Mouse (Mus musculus): ENCODE data around the gene Ebf1.
A peak's percentile ranks its signal among the peaks of the same experiment; 100 is the strongest.
"Not testable (repeated sequence)": the region's sequence is repeated elsewhere in the genome, so short reads cannot be mapped to it uniquely, and the experiment has no call there.

The Ebf1 gene

DNA sequence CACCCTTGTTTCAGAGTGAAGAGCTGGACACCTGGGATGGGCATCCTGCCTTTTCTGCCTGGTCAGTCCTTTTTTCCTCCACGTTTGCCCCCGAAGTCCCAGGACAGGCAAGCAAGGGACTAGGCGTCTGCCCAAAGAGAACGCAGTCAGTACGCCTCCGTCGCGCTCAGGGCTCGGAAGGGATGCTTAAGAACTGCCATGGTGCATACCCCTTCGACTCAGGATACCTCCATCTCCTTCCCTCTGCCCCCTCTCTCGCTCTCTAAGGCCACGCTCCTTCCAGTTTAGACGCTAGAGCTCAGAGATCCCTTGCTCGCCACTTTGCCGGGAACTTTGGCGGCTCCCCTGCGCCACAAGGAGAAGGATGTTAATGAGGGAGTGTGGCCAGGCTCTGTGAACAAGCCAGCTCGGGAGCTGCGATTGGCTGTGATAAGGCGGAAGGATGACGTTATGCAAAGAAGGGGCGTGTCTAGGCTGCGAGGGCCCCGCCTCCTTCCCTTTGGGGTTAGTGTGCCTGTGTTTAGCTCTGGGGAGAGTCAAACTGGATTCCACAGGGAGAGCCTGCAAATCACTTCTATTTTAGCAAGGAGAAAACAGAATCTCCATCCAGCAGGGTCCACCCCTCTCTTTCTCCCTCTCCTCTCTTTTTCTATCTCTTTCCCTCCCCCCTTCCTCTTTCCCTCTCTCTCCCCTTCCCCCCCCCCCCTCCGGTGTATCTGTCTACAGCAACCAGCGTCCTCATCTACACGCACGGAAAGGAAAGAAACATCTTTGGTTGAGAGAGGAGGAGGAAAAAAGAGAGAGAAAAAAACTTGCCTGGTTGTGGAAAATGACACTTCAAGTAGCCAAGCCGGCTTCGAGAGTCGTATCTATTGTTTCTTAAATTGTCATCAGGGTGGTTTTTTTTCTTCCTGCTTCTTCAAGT is at the start of gene Ebf1:
TSS of gene Ebf1 (plus strand) at position 530 of the 925 bp plus-strand sequence.
- DNase-seq, result peak; percentile 95

DNA sequence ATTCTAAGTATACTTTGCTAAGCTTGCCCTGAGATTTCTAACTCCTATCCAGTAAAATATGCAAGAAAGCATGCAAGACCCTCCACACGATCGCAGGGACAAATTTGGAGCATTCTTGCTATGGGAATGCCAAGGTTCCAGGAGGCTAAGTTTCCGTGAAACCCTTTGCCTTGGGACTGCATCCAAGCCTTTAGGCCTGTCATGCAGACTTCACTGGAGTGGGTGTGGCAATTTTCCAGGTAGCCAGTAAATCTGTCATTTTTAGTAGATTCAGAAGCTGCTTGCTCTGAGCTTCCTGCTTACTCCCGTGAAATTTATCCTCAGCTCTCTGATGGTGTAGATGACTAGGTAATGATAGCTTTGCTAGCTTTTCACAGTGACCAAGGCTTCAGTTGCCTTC is 46.8 kb upstream of the Ebf1 start:
- DNase-seq, result not testable (repeated sequence)

DNA sequence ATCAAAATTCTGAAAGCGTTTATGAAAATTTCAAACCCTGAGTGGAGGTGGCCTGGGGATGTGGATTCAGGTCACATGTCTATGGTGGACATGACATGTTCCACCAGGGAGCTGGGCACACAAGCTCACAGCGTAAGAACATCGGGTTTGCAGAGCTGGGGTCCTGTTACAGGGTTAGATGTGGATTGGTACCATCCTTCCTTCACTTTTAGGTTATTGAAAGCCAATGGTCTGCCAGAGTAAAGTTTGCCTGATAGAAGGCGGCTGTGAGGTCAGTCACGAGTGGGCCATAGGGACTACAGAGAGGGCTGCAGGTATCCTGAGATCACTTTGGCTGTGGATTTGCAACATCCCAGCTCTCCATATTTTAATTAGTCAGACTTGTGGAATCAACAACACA is 44.3 kb upstream of the Ebf1 start:
- no peak for DNase-seq

DNA sequence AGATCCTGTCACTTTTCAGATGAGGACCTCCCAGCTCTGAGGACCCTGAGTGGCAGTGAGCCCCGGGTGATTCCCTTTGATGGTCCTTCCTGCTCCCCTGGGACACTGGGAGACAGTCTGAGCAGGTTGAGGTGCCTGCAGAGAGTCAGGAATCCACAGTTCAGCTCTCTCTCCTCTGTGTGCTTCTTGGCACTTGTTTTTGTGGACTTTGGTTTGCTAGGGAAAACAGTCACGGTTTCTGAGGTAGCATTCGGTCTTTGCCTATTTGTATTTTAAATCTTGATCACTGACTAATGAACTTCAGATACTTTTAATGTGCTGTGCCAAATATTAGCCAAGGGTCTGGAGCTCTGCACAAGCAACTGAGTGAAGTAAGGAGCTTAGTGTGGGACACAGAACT is 43.7 kb upstream of the Ebf1 start:
- DNase-seq, result peak; percentile 38

DNA sequence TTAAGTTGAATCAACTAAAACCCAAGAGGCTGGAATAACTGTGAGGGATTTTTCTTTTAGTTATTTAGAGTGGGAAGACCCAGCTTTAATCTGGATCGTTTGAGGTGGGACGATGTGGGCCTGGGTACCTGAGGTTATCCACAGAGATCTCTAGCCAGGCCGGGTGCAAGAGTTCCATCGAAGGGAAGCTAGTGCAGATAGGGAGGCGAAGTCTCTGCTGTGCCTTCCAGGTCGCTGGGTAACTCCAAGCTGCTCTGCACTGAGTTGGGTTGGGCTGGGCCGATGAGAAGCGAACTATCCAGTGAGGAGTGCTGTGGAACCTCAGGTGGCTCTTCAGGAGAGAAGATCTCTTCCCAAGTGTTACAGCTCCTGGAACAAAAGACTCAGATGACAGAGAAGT is 42.7 kb upstream of the Ebf1 start:
- DNase-seq, result no peak

DNA sequence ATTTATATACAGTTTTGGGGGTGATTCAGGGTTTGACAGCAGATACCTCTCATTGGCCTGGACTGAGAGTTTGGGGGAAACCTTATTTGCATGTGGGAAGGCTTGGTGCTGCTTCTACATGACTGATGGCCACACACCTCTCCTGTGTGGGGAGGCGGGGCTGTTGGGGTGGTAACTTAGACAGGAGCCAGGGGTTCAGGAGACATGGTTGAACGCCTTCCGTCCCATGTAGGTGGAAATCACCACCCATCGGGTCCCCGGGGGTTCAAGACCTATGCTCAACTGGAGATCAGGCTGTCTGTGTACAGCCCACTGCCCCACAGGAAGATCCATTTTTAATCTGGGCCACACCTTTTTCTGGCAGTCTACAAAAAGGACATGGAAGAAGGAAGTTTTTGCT is 42.3 kb upstream of the Ebf1 start:
- no peak for DNase-seq

DNA sequence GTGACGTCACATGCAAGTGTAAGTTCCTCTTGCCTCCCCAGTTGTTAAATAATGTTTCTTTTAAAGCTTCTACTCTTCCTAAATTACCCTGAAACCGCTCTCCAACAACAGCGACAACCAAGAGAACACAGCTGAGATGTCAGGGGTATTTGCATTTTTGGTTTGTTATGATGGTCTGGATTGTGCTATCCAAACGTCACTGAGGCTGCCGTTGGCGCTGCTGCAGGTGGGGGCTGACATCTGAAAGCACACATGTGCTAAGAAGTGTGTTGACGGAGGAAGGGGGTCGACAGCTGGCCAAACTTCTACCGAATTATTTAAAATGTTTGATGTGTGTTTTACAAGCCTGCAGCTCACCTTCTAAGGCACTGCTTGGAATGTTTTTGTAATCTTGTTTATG is 39.2 kb upstream of the Ebf1 start:
- no peak for DNase-seq

DNA sequence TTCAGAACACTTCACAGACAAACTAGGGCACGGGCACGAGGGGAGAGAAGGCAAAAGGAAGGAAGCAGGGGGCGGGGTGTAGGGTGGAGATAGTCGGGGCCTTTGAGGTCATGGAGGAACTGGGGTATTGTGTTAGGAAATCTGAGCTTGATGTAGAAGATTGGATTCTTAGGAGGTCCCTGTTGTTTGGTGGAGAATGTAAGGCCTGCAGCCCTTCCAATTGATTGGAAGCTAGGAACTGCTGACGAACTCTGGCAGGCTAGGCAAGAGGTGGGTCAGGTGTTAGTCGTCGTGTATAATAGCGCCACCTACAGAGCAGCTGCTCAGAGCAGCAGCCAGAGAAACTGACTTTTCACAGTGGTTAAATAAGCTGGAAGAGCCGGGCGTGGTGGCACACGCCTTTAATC is 35.8 kb upstream of the Ebf1 start:
- peak; percentile 69 for DNase-seq

DNA sequence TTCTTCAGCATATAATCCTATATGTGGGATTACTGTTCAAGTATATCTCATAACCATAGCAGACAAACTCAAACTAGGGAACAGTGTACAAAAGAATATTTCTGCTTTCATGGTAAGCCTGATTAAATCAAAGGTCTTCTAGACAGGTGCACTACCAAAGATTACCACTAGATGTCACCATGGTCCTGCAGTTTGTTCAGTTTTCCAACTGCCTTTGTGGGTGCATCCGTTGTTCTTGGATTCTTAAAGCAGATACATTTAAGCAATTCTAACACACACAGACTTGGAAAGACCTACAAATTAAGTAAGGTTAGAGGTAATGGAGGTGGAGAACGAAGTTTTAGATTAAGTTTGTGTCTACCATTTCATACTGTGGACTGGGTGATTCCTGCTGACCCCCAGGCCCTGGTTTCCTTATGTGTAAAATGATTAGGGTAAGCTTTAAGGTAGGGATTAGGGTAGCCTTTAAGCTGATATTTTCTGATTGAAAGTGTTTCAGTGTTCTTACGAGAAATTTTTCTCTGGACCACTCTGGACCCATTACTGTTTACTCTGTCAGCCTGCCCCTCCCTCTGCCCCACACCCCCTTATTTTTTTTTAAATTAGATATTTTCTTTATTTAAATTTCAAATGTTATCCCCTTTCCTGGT is 30.9 kb upstream of the Ebf1 start:
- DNase-seq, result peak; percentile 79

DNA sequence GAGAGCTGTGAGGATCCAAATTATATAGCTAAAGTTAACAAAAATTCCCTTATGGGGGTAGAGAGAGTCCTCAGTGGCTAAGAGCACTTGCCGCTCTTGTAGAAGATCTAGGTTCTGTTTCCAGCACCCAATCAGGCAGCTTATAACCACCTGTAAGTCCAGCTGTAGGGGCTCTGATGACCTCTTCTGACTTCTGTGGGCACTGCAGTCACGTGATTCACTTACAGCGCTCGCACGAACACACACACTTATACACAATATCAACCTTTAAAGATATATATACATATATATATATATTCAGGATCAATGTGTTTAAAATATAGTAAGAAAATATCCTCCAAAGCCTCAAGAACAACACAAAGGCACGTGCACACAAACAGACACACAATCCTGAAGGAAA is 24.1 kb upstream of the Ebf1 start:
- DNase-seq, result no peak

DNA sequence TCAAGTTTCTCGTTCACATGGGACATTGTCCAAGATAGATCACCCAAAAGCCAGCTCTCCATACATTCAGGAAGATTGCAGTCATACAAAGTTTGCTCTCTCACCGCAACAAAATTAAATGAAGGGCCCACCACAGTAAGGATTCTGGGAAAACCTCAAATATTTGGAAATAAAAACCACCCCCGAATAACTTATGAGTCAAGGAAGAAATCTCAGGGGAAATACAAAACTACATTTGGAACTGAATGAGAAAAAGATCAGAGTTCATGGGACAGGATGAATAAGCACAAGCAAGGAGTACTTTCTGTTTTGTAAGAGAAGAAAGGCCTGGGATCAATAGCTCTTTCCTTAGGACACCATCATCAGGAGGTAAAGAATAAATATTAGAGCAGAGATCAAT is 22.3 kb upstream of the Ebf1 start:
- DNase-seq, result no peak

DNA sequence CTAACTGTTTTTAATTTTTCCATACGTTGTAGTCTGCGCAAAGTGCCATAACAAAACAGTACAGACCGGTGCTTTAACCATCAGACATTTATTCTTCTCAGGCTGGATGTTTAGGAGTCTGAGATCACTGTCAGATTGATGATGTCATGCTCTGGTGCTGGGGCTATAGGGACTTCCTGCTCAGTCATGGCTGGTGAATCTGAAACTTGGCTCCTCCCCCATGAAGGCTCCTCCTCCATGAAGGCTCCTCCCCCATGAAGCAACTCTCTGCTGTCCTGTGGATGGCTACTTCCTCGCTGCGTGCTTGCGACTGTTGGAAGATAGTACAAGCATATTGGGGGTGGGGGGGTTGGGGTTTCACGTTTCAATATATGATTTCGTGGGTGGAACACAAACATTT is 10.2 kb upstream of the Ebf1 start:
- DNase-seq, result no peak

DNA sequence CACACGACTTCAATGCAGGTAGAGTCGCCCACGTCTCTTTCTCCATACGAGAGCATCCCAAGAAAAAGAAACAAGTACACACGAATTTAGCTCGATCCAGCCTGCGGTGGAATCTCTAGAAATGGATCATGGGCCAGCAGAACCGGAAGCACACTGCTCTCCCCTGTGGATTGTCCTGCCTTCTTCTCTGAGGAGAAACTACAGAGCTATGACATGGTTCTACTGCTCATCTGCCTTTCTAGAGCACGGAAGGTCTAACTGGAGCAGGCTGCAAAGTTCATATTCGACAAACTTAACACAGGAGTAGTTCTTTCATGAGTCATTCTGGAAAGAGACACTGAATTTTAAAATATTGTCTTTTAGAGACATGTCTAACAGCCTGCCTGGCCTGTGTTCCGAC is 8.5 kb upstream of the Ebf1 start:
- no peak for DNase-seq

DNA sequence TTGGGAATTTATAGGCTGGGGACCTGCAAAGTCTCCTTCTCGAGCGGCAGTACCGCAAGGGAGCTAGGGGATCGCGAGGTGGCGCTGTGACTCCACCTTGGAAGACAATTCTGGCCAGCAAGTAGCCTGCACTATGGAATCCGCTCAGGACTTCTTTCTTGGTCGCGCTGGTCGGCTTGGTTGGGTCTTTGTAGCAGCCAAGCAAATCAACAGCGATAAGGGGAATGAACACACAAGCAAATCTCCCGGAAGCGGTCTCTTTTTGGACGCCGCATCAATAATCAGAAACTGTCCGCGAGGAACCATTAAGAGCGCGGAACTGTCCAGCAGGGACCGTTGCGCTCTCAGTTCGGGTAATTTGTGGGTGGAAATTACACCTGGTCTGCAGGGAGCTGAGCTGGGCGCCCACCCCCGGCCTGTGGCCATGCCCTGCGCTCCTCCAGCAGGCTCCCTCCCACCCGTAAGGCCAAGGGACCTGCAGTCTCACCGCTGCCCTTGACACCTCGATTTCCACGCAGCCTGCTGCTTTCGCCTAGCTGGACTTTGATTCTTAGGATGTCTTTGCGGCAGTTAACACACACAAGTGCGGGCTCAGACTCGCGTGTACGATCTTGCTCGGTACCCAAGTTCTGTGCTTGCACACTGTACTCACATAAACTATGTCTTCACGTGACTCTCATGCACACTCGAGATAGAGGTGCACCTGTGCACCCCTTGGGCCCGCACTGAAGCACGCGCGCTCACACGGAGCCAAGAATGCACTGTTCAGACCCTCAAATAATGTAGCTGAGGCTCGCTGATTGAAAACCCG is 5.9 kb upstream of the Ebf1 start:
- peak; percentile 90 for DNase-seq

DNA sequence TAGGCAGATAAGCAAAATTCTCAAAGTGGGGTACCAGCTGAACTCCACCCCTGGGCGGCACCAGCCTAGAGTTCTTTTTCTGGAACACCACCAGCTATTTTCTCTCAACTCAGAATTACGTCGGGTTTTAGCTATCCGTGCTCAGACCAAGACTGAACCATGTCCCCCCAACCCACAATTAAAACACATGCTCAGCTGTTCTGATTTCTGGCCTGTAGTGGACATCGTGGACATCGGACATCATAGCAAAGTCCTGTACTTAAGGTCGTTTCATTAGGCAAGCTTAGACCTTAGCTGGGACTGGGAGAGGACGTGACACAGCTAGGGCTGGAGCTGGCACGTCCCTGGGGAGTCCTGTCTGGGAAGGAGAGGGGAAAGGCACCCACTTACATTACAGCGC is 5.0 kb upstream of the Ebf1 start:
- no peak for DNase-seq

DNA sequence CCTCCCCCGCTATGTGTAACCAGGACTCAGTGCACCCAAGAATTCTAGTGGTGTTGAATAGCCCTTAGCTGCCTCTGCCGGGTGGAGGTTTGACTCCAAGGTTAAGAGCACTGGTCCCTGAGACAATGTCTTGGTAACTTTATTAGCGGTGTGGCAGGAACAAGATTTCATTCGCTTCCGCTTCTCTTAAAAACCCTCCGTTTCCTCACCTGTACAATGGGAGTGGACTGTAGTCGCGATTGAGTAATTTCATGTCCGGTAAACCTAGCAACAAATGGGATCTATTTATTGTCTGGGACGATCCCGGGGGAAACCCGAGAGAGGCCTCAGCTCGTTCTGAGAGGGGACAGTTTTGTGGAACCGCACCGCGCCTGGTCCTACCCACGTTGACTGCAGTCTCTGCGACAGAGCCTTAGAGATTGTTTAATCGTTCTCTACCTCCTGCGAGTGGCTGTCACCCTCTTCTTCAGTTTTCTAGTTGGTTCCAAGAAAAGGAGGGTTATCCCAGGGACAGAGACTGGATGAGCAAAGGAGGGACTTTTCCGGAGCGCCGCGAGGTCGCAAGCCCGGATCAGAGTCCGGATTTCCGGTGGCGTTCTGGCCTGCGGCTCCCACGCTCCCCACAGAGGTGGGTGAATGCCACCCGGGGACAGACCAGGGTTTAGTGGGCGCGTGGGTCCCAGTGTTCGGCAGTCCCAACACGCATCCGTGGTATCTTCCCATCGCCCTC is 4.3 kb upstream of the Ebf1 start:
- peak; percentile 56 for DNase-seq

DNA sequence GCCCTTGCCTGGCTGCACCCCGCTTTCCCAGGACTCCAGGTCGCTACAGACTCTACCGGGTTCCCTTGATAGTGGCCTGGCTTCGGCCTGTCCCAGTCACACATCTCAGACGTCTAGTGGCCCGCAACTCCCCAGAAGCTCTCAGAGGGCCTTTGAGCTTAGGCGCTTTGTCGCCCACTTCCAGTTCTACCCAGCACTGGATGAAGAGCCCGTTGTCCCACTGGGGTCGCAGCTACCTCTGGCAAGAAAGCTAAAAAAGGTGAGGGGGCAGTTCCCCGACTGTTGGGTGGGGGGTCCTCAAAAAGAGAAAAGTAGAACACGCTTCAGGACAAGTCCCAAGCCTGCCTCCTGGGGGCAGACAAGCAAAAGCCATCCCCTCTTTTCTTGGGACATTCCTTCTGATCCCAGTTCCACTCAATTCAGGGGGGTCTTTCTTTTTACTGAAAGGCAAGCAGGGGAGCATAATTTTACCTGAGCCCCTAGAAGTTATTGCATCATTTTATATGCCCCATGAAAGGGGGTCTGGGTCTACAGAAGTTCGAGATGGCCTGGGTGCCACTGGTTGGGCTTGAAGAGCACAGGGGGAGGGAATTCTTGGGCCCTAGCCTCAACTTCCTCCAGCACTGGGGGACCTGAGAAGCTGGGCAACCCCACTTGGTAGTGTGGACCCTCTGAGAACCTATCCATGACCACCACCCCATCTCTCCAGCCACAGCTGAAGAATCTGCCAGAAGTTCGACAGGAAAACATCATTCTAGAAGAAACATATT is 3.5 kb upstream of the Ebf1 start:
- peak; percentile 36 for DNase-seq

DNA sequence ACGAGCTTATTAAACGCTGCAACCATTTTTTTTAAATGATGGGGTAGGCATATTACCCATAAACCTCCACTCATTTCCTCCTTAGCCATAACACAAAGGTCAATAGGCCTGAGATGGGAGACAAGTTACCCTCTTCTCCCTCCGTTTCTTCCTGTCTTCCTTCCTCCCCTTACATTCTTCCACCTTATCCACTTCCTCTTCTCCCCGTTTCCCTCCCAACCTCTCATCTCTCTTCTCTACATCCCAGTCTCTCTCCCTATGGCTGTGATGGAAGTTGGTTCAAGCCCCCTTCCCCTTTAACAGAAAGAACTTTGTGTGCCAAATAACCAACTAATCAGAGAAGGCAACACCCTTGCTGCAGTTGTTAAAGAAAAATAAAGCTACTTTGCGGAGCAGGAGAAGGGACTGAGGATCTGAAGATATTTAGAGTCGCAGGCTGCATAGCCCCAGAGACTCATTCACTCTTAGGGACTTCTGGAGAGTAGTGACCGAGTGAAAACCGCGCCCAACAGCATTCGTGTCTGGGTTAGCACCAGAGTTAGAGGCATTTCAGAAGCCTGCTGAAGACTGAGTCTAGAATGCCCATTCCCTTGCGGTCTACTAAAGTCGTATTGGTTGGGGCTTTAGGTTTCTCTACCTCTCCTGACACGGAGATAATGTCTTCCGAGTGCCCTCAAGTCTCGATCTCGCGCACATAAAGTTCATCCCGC is 884 bp upstream of the Ebf1 start:
- no peak for DNase-seq

DNA sequence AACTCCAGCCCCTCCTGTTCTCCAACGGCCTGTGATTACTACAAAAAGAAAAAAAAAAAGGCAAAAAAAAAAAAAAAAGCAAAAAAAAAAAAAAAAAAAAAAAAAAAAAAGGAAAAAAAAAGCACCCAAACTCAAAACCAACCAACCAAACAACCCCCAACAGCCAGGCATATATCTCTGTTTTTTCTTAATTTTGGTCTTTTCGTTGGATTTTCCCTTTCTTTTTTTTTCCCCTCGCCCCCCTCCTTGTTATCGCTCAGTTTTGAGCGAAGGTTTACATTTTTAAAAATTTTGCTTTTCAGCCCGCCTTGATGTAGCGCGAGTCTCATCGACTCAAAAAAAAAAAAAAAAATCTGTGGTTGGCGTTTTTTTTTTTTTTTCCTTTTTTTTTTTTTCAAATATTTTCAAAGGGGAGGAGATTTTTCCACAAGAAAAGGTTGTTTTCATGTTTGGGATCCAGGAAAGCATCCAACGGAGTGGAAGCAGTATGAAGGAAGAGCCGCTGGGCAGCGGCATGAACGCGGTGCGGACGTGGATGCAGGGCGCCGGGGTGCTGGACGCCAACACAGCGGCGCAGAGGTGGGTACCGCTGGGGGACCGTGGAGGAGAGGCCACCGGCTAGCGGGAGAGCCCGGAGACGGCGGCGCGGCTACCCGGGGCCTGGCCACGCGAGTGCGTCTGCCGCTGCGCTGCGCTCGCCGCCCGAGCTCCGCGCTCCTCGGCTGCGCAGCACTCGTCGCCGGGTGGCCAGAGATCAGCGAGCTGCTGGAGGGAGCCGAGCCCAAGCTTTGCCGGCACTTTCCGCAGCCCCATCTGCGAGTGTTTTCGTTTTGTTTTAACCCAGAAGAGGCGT is 843 bp downstream of the Ebf1 start:
- peak; percentile 58 for DNase-seq

DNA sequence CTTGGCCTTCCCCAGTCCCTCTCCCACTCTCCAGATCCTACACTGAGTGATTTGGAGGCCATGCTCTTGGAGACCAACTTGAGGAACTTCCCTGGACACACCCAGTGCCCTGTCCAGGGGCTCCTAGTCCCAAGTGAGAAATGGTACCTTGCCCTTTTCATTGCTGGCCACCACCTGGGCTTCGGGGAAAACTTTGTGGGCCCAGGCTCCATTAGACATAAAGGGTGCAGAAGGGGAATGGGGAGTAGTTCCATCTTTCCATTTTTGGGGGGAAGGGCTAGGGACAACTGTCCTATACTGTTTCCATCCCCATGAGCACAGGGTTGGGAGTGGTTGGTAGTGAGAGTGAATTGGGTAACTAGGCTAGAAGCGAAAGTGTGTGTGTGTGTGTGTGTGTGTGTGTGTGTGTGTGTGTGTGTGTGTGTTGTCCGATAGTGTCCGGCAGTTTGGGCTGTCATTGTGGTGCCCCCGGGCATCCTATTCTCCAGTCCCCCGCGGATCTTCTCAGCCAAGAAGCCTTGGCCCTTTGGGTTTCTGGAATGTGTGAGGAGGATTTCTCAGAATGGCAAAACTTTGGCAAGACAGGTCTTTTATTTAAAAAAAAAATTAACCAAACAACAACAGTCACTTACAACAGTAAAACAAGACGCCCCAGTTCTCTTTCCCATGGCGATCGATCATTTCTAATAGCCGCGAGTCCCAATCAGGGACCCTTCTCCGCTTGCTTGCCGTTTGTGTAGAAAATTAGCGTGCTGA is 2.2 kb downstream of the Ebf1 start:
- peak; percentile 25 for DNase-seq

Measured in kidney, postnatal 14 days (tissue).